Mouse (Mus musculus) forebrain, postnatal 0 days (tissue): ENCODE results near the gene Apex2. TPM values are rescaled to one million over a fixed set of nuclear protein-coding genes. Genes with fewer than 3 reads are reported as not detected.

Experiments
- ATAC-seq: fragments of 200-750 bp; cut with Nextera tagmentation; 2 replicates; pipeline ENCODE4 v1.8.0; 2017; ENCODE audit warnings: mild to moderate bottlenecking, moderate library complexity
- DNase-seq: peaks from one replicate; pipeline ENCODE4 v3.0.0-alpha.2; 2015
- H3K27ac ChIP-seq: fragments of 300-500 bp; sonication (generic); 2 replicates; pipeline ENCODE4 v1.5.1; 2014; ENCODE audit warnings: low read depth, mild to moderate bottlenecking, antibody characterized with exemption, low read length, moderate library complexity, mixed read lengths
- H3K27me3 ChIP-seq: fragments of 300-500 bp; sonication (generic); 2 replicates; pipeline ENCODE4 v1.6.1; 2014; ENCODE audit warnings: mild to moderate bottlenecking, low read length, mixed read lengths; ENCODE audit not compliant: insufficient read depth
- H3K36me3 ChIP-seq: fragments of 300-500 bp; sonication (generic); 2 replicates; pipeline ENCODE4 v1.6.1; 2014; ENCODE audit warnings: mild to moderate bottlenecking, moderate library complexity; ENCODE audit not compliant: insufficient read depth
- H3K4me1 ChIP-seq: fragments of 300-500 bp; sonication (generic); 2 replicates; pipeline ENCODE4 v1.6.1; 2014; ENCODE audit warnings: antibody characterized with exemption; ENCODE audit not compliant: insufficient read depth
- H3K4me2 ChIP-seq: fragments of 300-500 bp; sonication (generic); 2 replicates; pipeline ENCODE4 v1.6.1; 2014; ENCODE audit warnings: low read depth, mild to moderate bottlenecking, moderate library complexity
- H3K4me3 ChIP-seq: fragments of 300-500 bp; sonication (generic); 2 replicates; pipeline ENCODE4 v1.5.1; 2014; ENCODE audit warnings: low read depth, low read length, mixed read lengths
- H3K9ac ChIP-seq: fragments of 300-500 bp; sonication (generic); 2 replicates; pipeline ENCODE4 v1.6.1; 2014; ENCODE audit warnings: mild to moderate bottlenecking
- H3K9me3 ChIP-seq: fragments of 300-500 bp; sonication (generic); 2 replicates; pipeline ENCODE4 v1.6.1; 2016; ENCODE audit warnings: low read length
- CTCF ChIP-seq: sonication (generic); IDR thresholded peaks from 2 replicates; pipeline ENCODE4 v1.5.1; 2016; ENCODE audit warnings: antibody characterized with exemption, control low read depth, low read depth
- WGBS: fragments of 180-500 bp; shearing (Covaris S2); extraction: QIAGEN DNeasy Blood & Tissue Kit; methylation state at CpG from one replicate; pipeline ENCODE4 v1.1.7; 2014; 5-methylcytosine and 5-hydroxymethylcytosine counted together
- polyA plus RNA-seq: library from polyadenylated mRNA; unstranded; fragments of >200 nt; fragmentation: Nextera tagmentation; extraction: Ambion mirVana; gene quantifications from 2 replicates; pipeline ENCODE4 v1.2.1, GENCODE M21; 2015
- total RNA-seq: library from RNA; depleted of rRNA; stranded (reverse); fragments of >200 nt; gene quantifications from 2 replicates; pipeline ENCODE4 v1.2.3, GENCODE M21; 2014; rRNA removed

Apex2 gene
- total RNA-seq (22.9 and 24.0 TPM in 2 replicates), polyA plus RNA-seq (9.7 and 14.1 TPM in 2 replicates)

- no peak for TF ChIP-seq CTCF
- Histone ChIP-seq H3K4me1 (no peaks in the 10 kb centered on the region), H3K27ac (no peak within 1 kb of the TSS), H3K4me2 (peak within 1 kb of the TSS; percentile 51), H3K36me3 (no peaks in the 10 kb centered on the region), H3K9ac (no peak within 1 kb of the TSS), H3K27me3 (no peaks in the 10 kb centered on the region), H3K9me3 (no peaks in the 10 kb centered on the region), H3K4me3 (peak within 1 kb of the TSS; percentile 46; the same call in 1 of the 2 replicates)
- 78% methylated on average over 5 of the region's 5 CpGs for WGBS
- no peak for ATAC-seq
- no peak for DNase-seq
Observed at GRCm38 (mm10) chrX:150589696-150590095, at the start of gene Apex2. TSS of gene Apex2 (minus strand) at chrX:150589868.

GRCm38 (mm10) chrX:150636421-150636820, 46.8 kb upstream of the Apex2 start:
- WGBS, result 57% methylated on average over 1 of the region's 1 CpGs
- no peaks in the 10 kb centered on the region for H3K4me1 ChIP-seq
- no peaks in the 10 kb centered on the region for H3K36me3 ChIP-seq

GRCm38 (mm10) chrX:150598882-150599281, 9.2 kb upstream of the Apex2 start:
- ATAC-seq (no peak), DNase-seq (no peak)
- no peaks in the 10 kb centered on the region for H3K27me3 ChIP-seq
- H3K9me3 ChIP-seq, result no peaks in the 10 kb centered on the region
- H3K9ac ChIP-seq, result no peak overlapping the region
- WGBS, result 82% methylated on average over 2 of the region's 2 CpGs
- no peaks in the 10 kb centered on the region for H3K4me1 ChIP-seq
- no peak for TF ChIP-seq CTCF
- H3K4me3 ChIP-seq, result no peak overlapping the region
- H3K27ac ChIP-seq, result no peak overlapping the region
- no peak overlapping the region for H3K4me2 ChIP-seq
- H3K36me3 ChIP-seq, result no peaks in the 10 kb centered on the region

More at GRCm38 (mm10) chrX:150636421-150636820, 46.8 kb upstream of the Apex2 start:
- Histone ChIP-seq H3K27ac (no peak overlapping the region), H3K9ac (no peak overlapping the region), H3K27me3 (no peaks in the 10 kb centered on the region), H3K4me2 (no peak overlapping the region), H3K4me3 (no peak overlapping the region), H3K9me3 (no peaks in the 10 kb centered on the region)
- DNase-seq (no peak), ATAC-seq (no peak)
- no peak for TF ChIP-seq CTCF

GRCm38 (mm10) chrX:150595016-150595760, 5.5 kb upstream of the Apex2 start:
- Histone ChIP-seq H3K4me3 (no peak overlapping the region), H3K27me3 (no peaks in the 10 kb centered on the region), H3K4me1 (no peaks in the 10 kb centered on the region), H3K27ac (no peak overlapping the region), H3K9me3 (no peaks in the 10 kb centered on the region), H3K36me3 (no peaks in the 10 kb centered on the region), H3K4me2 (no peak overlapping the region), H3K9ac (no peak overlapping the region)
- WGBS, result 75% methylated on average over 9 of the region's 9 CpGs
- DNase-seq (no peak), ATAC-seq (no peak)
- TF ChIP-seq CTCF, result no peak

GRCm38 (mm10) chrX:150594176-150594575, 4.5 kb upstream of the Apex2 start:
- H3K27ac ChIP-seq, result no peak overlapping the region
- no peaks in the 10 kb centered on the region for H3K9me3 ChIP-seq
- 95% methylated on average over 3 of the region's 3 CpGs for WGBS
- H3K4me1 ChIP-seq, result no peaks in the 10 kb centered on the region
- no peak overlapping the region for H3K4me3 ChIP-seq
- no peak for TF ChIP-seq CTCF
- H3K9ac ChIP-seq, result no peak overlapping the region
- no peaks in the 10 kb centered on the region for H3K36me3 ChIP-seq
- no peak for DNase-seq
- no peak overlapping the region for H3K4me2 ChIP-seq
- ATAC-seq, result no peak
- no peaks in the 10 kb centered on the region for H3K27me3 ChIP-seq

GRCm38 (mm10) chrX:150593266-150594035, 3.8 kb upstream of the Apex2 start:
- DNase-seq (no peak), ATAC-seq (no peak)
- Histone ChIP-seq H3K36me3 (no peaks in the 10 kb centered on the region), H3K9me3 (no peaks in the 10 kb centered on the region), H3K4me2 (no peak overlapping the region), H3K4me1 (no peaks in the 10 kb centered on the region), H3K4me3 (no peak overlapping the region), H3K9ac (no peak overlapping the region), H3K27me3 (no peaks in the 10 kb centered on the region), H3K27ac (no peak overlapping the region)
- 85% methylated on average over 12 of the region's 12 CpGs for WGBS
- TF ChIP-seq CTCF, result no peak
